Mouse (Mus musculus) midbrain, embryonic 11.5 days (tissue): ENCODE measurements around the gene Fcamr. TPM values are rescaled to one million over a fixed set of nuclear protein-coding genes. Genes with fewer than 3 reads are reported as not detected.

Experiments used
- ATAC-seq: fragments of 200-750 bp; cut with Nextera tagmentation; 2 replicates; pipeline ENCODE4 v1.8.0; 2017; ENCODE audit warnings: moderate TSS enrichment, moderate library complexity; ENCODE audit not compliant: low FRiP score
- DNase-seq: peaks from one replicate; pipeline ENCODE4 v3.0.0; 2015; ENCODE audit warnings: low spot score; ENCODE audit errors: missing footprints
- H3K27ac ChIP-seq: fragments of 300-500 bp; sonication (generic); 2 replicates; pipeline ENCODE4 v1.5.1; 2014; ENCODE audit warnings: low read depth, low read length
- H3K27me3 ChIP-seq: fragments of 300-500 bp; sonication (generic); 2 replicates; pipeline ENCODE4 v1.6.1; 2014; ENCODE audit warnings: mild to moderate bottlenecking, low read length, moderate library complexity, mixed read lengths; ENCODE audit not compliant: control insufficient read depth, insufficient read depth
- H3K36me3 ChIP-seq: fragments of 300-500 bp; sonication (generic); 2 replicates; pipeline ENCODE4 v1.6.1; 2014; ENCODE audit warnings: mild to moderate bottlenecking, low read length, moderate library complexity, mixed read lengths; ENCODE audit not compliant: control insufficient read depth, insufficient read depth
- H3K4me1 ChIP-seq: fragments of 300-500 bp; sonication (generic); 2 replicates; pipeline ENCODE4 v1.6.1; 2014; ENCODE audit warnings: low read length; ENCODE audit not compliant: control insufficient read depth, insufficient read depth
- H3K4me2 ChIP-seq: fragments of 300-500 bp; sonication (generic); 2 replicates; pipeline ENCODE4 v1.6.1; 2014; ENCODE audit warnings: mild to moderate bottlenecking, moderate library complexity
- H3K4me3 ChIP-seq: fragments of 300-500 bp; sonication (generic); 2 replicates; pipeline ENCODE4 v1.5.1; 2014; ENCODE audit warnings: low read depth, low read length
- H3K9ac ChIP-seq: fragments of 300-500 bp; sonication (generic); 2 replicates; pipeline ENCODE4 v1.6.1; 2014; ENCODE audit warnings: low read length
- H3K9me3 ChIP-seq: fragments of 300-500 bp; sonication (generic); 2 replicates; pipeline ENCODE4 v1.6.1; 2016; ENCODE audit warnings: low read length; ENCODE audit not compliant: control insufficient read depth
- WGBS: fragments of 180-500 bp; shearing (Covaris S2); extraction: QIAGEN DNeasy Blood & Tissue Kit; methylation state at CpG from one replicate; pipeline ENCODE4 v1.1.7; 2014; 5-methylcytosine and 5-hydroxymethylcytosine counted together
- polyA plus RNA-seq: library from polyadenylated mRNA; unstranded; fragments of >200 nt; fragmentation: Nextera tagmentation; extraction: Ambion mirVana; gene quantifications from 2 replicates; pipeline ENCODE4 v1.2.1, GENCODE M21; 2014

Fcamr gene
- polyA plus RNA-seq, 1 experiment from 2014 or later = not detected

GRCm38 (mm10) chr1:130819737-130820136 lies 19.0 kb downstream of the Fcamr start:
- no peak for DNase-seq
- Histone ChIP-seq H3K4me2 (no peak overlapping the region), H3K36me3 (no peaks in the 10 kb centered on the region), H3K4me1 (no peaks in the 10 kb centered on the region), H3K27me3 (no peaks in the 10 kb centered on the region), H3K4me3 (no peak overlapping the region), H3K9me3 (no peaks in the 10 kb centered on the region), H3K27ac (no peak overlapping the region), H3K9ac (no peak overlapping the region)
- ATAC-seq = no peak
- WGBS = 71% methylated on average over 1 of the region's 1 CpGs

- Histone ChIP-seq H3K27ac (no peak overlapping the region), H3K4me2 (no peak overlapping the region), H3K9ac (no peak overlapping the region), H3K4me3 (no peak overlapping the region), H3K4me1 (no peaks in the 10 kb centered on the region), H3K36me3 (no peaks in the 10 kb centered on the region), H3K27me3 (no peaks in the 10 kb centered on the region), H3K9me3 (no peaks in the 10 kb centered on the region)
- no peak for DNase-seq
- ATAC-seq = no peak
- 87% methylated on average over 7 of the region's 7 CpGs for WGBS
These were observed 19.8 kb downstream of the Fcamr start for GRCm38 (mm10) chr1:130820316-130821148.

- Histone ChIP-seq H3K4me1 (no peaks in the 10 kb centered on the region), H3K9me3 (no peaks in the 10 kb centered on the region), H3K4me3 (no peak overlapping the region), H3K27ac (no peak overlapping the region), H3K9ac (no peak overlapping the region), H3K36me3 (no peaks in the 10 kb centered on the region), H3K4me2 (no peak overlapping the region), H3K27me3 (no peaks in the 10 kb centered on the region)
- no peak for ATAC-seq
- DNase-seq = no peak
- WGBS = 92% methylated on average over 2 of the region's 2 CpGs
These were observed 20.4 kb downstream of the Fcamr start for GRCm38 (mm10) chr1:130821149-130821471.

- DNase-seq (no peak), ATAC-seq (no peak)
- no peak overlapping the region for H3K9ac ChIP-seq
- no peak overlapping the region for H3K4me2 ChIP-seq
- no peaks in the 10 kb centered on the region for H3K9me3 ChIP-seq
- no peak overlapping the region for H3K27ac ChIP-seq
- H3K36me3 ChIP-seq = no peaks in the 10 kb centered on the region
- WGBS = 82% methylated on average over 9 of the region's 9 CpGs
- H3K4me3 ChIP-seq = no peak overlapping the region
- H3K27me3 ChIP-seq = no peaks in the 10 kb centered on the region
- H3K4me1 ChIP-seq = no peaks in the 10 kb centered on the region
These were observed 21.4 kb downstream of the Fcamr start for GRCm38 (mm10) chr1:130821911-130822625.

- H3K36me3 ChIP-seq = no peaks in the 10 kb centered on the region
- no peak within 1 kb of the TSS for H3K9ac ChIP-seq
- no peaks in the 10 kb centered on the region for H3K27me3 ChIP-seq
- no peaks in the 10 kb centered on the region for H3K4me1 ChIP-seq
- no peaks in the 10 kb centered on the region for H3K9me3 ChIP-seq
- DNase-seq (no peak), ATAC-seq (no peak)
- H3K27ac ChIP-seq = no peak within 1 kb of the TSS
- no peak within 1 kb of the TSS for H3K4me3 ChIP-seq
- H3K4me2 ChIP-seq = no peak within 1 kb of the TSS
- 86% methylated on average over 5 of the region's 5 CpGs for WGBS
These were observed 25.7 kb downstream of the Fcamr start, which contains the start of gene Pigr for GRCm38 (mm10) chr1:130826448-130826847. TSS of gene Pigr (plus strand) at chr1:130826684.

GRCm38 (mm10) chr1:130828656-130829055 lies 28.0 kb downstream of the Fcamr start:
- no peak overlapping the region for H3K27ac ChIP-seq
- no peaks in the 10 kb centered on the region for H3K4me1 ChIP-seq
- 82% methylated on average over 4 of the region's 4 CpGs for WGBS
- no peak overlapping the region for H3K4me3 ChIP-seq
- DNase-seq (no peak), ATAC-seq (no peak)
- no peaks in the 10 kb centered on the region for H3K36me3 ChIP-seq
- H3K4me2 ChIP-seq = no peak overlapping the region
- H3K9me3 ChIP-seq = no peaks in the 10 kb centered on the region
- H3K27me3 ChIP-seq = no peaks in the 10 kb centered on the region
- H3K9ac ChIP-seq = no peak overlapping the region

DNA sequence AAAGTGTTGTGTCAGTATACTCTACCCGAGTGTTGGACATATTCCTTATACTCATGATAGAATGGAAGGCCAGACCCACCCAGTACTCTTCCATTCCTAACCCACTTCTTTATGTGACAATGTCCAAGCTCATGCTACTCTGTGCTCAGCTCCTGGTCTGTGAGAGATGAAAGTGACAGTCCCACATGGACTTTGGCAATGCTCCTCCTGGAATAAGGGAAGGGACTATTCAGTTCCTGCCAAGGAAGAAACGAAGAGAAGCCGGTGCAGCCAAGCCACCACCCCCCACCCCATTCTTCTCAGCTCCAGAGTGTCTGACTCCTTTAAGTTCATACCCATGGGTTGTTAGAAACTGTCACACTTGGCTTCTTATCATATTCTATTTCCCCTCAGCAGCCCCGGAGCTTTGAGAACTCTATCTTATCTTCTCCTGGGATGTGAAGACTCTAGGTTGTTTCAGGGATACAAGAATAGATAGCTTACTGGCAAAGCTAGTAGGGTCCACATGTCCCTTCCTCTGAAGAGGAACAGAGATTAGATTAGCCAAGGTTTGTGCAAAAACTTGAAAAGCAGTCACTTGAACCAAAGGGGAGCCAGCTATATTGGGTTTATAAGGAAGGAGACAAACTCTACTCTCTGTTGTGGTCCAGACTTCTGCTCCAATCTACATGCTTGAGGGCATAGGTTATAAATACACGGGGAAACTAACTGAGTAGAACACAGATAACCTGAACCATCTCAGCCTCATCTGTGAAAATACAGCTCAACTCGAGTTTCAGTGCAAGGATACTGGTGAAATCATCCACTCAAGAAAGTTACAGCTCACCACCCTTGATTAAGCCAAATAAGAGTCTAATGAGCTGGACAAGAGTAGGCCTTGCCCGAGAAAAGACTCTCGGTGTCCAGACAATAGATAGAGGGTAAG lies 29.5 kb downstream of the Fcamr start:
- H3K27ac ChIP-seq = no peak overlapping the region
- no peaks in the 10 kb centered on the region for H3K9me3 ChIP-seq
- no peak overlapping the region for H3K4me3 ChIP-seq
- H3K27me3 ChIP-seq = no peaks in the 10 kb centered on the region
- no peak overlapping the region for H3K9ac ChIP-seq
- H3K4me2 ChIP-seq = no peak overlapping the region
- 80% methylated on average over 8 of the region's 8 CpGs for WGBS
- no peaks in the 10 kb centered on the region for H3K36me3 ChIP-seq
- H3K4me1 ChIP-seq = no peaks in the 10 kb centered on the region
- no peak for ATAC-seq
- no peak for DNase-seq

- DNase-seq = no peak
- no peak overlapping the region for H3K4me2 ChIP-seq
- 86% methylated on average over 5 of the region's 5 CpGs for WGBS
- no peak for ATAC-seq
- H3K4me3 ChIP-seq = no peak overlapping the region
- no peaks in the 10 kb centered on the region for H3K9me3 ChIP-seq
- no peaks in the 10 kb centered on the region for H3K27me3 ChIP-seq
- no peak overlapping the region for H3K27ac ChIP-seq
- no peaks in the 10 kb centered on the region for H3K4me1 ChIP-seq
- no peaks in the 10 kb centered on the region for H3K36me3 ChIP-seq
- no peak overlapping the region for H3K9ac ChIP-seq
These were observed 31.8 kb downstream of the Fcamr start for GRCm38 (mm10) chr1:130832230-130833149.
